Mouse (Mus musculus): ENCODE measurements at regions not wholly inside any gene's neighbourhood (a gene's known extent, or its start where the extent isn't known, plus 50 kb on each side); places are given as distances from the start of the nearest gene placed in this dataset.

- TF ChIP-seq CTCF (IDR thresholded peaks at IDR 0.05; ENCODE audit: low read depth, low read length), result no peak
- TF ChIP-seq POLR2A (IDR thresholded peaks at IDR 0.05; ENCODE audit: insufficient read depth, low read length), result no peak
- no peak for TF ChIP-seq EP300 (IDR thresholded peaks at IDR 0.05; ENCODE audit: insufficient read depth, low read depth, low read length)
Measured at GRCm38 (mm10) chr9:122566060-122566459, 181.1 kb upstream of the Topaz1 start.
